Mouse (Mus musculus): ENCODE measurements around the gene Pitpnm1. TPM values are rescaled to one million over a fixed set of nuclear protein-coding genes. Genes with fewer than 3 reads are reported as not detected.
"Not testable (repeated sequence)": the region's sequence is repeated elsewhere in the genome, so short reads cannot be mapped to it uniquely, and the experiment has no call there.

Gene Pitpnm1
- polyA plus RNA-seq, 1 experiment from 2014 or later = 10.9 TPM

- not testable (repeated sequence) for H3K9ac ChIP-seq; H3K4me3 ChIP-seq; ATAC-seq (ENCODE audit: insufficient number of reproducible peaks, insufficient read depth, low FRiP score, low TSS enrichment); H3K9me3 ChIP-seq; H3K27ac ChIP-seq; H3K4me2 ChIP-seq (replicated peaks); H3K27me3 ChIP-seq; H3K4me1 ChIP-seq
- H3K36me3 ChIP-seq = peaks cover 28% of the 10 kb centered on the region
- 72% methylated on average over 6 of the region's 6 CpGs for WGBS
These were observed 35.6 kb downstream of the Pitpnm1 start for GRCm38 (mm10) chr19:4135229-4135962.

- not testable (repeated sequence) for H3K9me3 ChIP-seq; H3K27ac ChIP-seq; H3K27me3 ChIP-seq; H3K9ac ChIP-seq; ATAC-seq (ENCODE audit: insufficient number of reproducible peaks, insufficient read depth, low FRiP score, low TSS enrichment); H3K4me2 ChIP-seq (replicated peaks); H3K4me3 ChIP-seq; H3K4me1 ChIP-seq
- H3K36me3 ChIP-seq = peaks cover 23% of the 10 kb centered on the region
- 27% methylated on average over 8 of the region's 8 CpGs for WGBS
These were observed 36.2 kb downstream of the Pitpnm1 start for GRCm38 (mm10) chr19:4135963-4136345.

GRCm38 (mm10) chr19:4136463-4136862 is 36.7 kb downstream of the Pitpnm1 start:
- H3K27ac ChIP-seq = no peak overlapping the region
- ATAC-seq (ENCODE audit: insufficient number of reproducible peaks, insufficient read depth, low FRiP score, low TSS enrichment) = no peak
- no peak overlapping the region for H3K4me3 ChIP-seq
- H3K9ac ChIP-seq = no peak overlapping the region
- WGBS = 75% methylated on average over 5 of the region's 5 CpGs
- H3K4me1 ChIP-seq = no peaks in the 10 kb centered on the region
- H3K27me3 ChIP-seq = no peaks in the 10 kb centered on the region
- H3K9me3 ChIP-seq = no peaks in the 10 kb centered on the region
- H3K4me2 ChIP-seq (replicated peaks) = no peak overlapping the region
- peaks cover 18% of the 10 kb centered on the region for H3K36me3 ChIP-seq

GRCm38 (mm10) chr19:4137913-4138312 is 38.1 kb downstream of the Pitpnm1 start:
- ATAC-seq (ENCODE audit: insufficient number of reproducible peaks, insufficient read depth, low FRiP score, low TSS enrichment) = no peak
- 81% methylated on average over 5 of the region's 5 CpGs for WGBS
- H3K27me3 ChIP-seq = no peaks in the 10 kb centered on the region
- H3K4me2 ChIP-seq (replicated peaks) = no peak overlapping the region
- no peaks in the 10 kb centered on the region for H3K4me1 ChIP-seq
- no peaks in the 10 kb centered on the region for H3K9me3 ChIP-seq
- no peak overlapping the region for H3K9ac ChIP-seq
- no peak overlapping the region for H3K27ac ChIP-seq
- H3K36me3 ChIP-seq = peaks cover 5% of the 10 kb centered on the region; the same call in 1 of the 2 replicates
- H3K4me3 ChIP-seq = no peak overlapping the region

GRCm38 (mm10) chr19:4139446-4139845 is 39.6 kb downstream of the Pitpnm1 start, which contains the start of gene Gpr152:
Gene Gpr152 (plus strand): TSS chr19:4139787.
- Histone ChIP-seq H3K9me3 (no peaks in the 10 kb centered on the region), H3K4me3 (no peak within 1 kb of the TSS), H3K4me1 (no peaks in the 10 kb centered on the region), H3K27ac (no peak within 1 kb of the TSS), H3K27me3 (no peaks in the 10 kb centered on the region), H3K36me3 (no peaks in the 10 kb centered on the region), H3K9ac (no peak within 1 kb of the TSS), H3K4me2 (replicated peaks) (no peak within 1 kb of the TSS)
- no peak for ATAC-seq (ENCODE audit: insufficient number of reproducible peaks, insufficient read depth, low FRiP score, low TSS enrichment)
- WGBS = 73% methylated on average over 2 of the region's 2 CpGs

- no peak for ATAC-seq (ENCODE audit: insufficient number of reproducible peaks, insufficient read depth, low FRiP score, low TSS enrichment)
- no peak overlapping the region for H3K9ac ChIP-seq
- 75% methylated on average over 6 of the region's 6 CpGs for WGBS
- no peaks in the 10 kb centered on the region for H3K27me3 ChIP-seq
- no peak overlapping the region for H3K27ac ChIP-seq
- H3K4me2 ChIP-seq (replicated peaks) = no peak overlapping the region
- no peaks in the 10 kb centered on the region for H3K4me1 ChIP-seq
- no peak overlapping the region for H3K4me3 ChIP-seq
- no peaks in the 10 kb centered on the region for H3K36me3 ChIP-seq
- H3K9me3 ChIP-seq = no peaks in the 10 kb centered on the region
These were observed 40.3 kb downstream of the Pitpnm1 start for GRCm38 (mm10) chr19:4140147-4140546.

GRCm38 (mm10) chr19:4142416-4143173 is 42.8 kb downstream of the Pitpnm1 start:
- no peak for ATAC-seq (ENCODE audit: insufficient number of reproducible peaks, insufficient read depth, low FRiP score, low TSS enrichment)
- Histone ChIP-seq H3K4me1 (peaks cover under 1% of the 10 kb centered on the region; the same call in 1 of the 2 replicates), H3K9me3 (0 out of 2 replicates have a peak, but pooled peaks cover 4% of the 10 kb centered on the region), H3K4me2 (replicated peaks) (no peak overlapping the region), H3K36me3 (no peaks in the 10 kb centered on the region), H3K27me3 (no peaks in the 10 kb centered on the region), H3K27ac (no peak overlapping the region), H3K4me3 (no peak overlapping the region), H3K9ac (no peak overlapping the region)
- WGBS = 92% methylated on average over 18 of the region's 18 CpGs

- Histone ChIP-seq H3K4me1 (peaks cover 7% of the 10 kb centered on the region), H3K9me3 (0 out of 2 replicates have a peak, but pooled peaks cover 4% of the 10 kb centered on the region), H3K27me3 (no peaks in the 10 kb centered on the region), H3K9ac (no peak within 1 kb of the TSS), H3K36me3 (no peaks in the 10 kb centered on the region), H3K27ac (no peak within 1 kb of the TSS), H3K4me2 (replicated peaks) (no peak within 1 kb of the TSS), H3K4me3 (no peak within 1 kb of the TSS)
- 85% methylated on average over 7 of the region's 7 CpGs for WGBS
- ATAC-seq (ENCODE audit: insufficient number of reproducible peaks, insufficient read depth, low FRiP score, low TSS enrichment) = no peak
These were observed 44.0 kb downstream of the Pitpnm1 start, which contains the start of gene Cabp4 for GRCm38 (mm10) chr19:4143759-4144268. Gene Cabp4 (minus strand): TSS chr19:4144033.

GRCm38 (mm10) chr19:4144550-4145498 is 45.0 kb downstream of the Pitpnm1 start:
- no peak overlapping the region for H3K4me2 ChIP-seq (replicated peaks)
- peaks cover 17% of the 10 kb centered on the region for H3K4me1 ChIP-seq
- peaks cover 1% of the 10 kb centered on the region; the same call in 1 of the 2 replicates for H3K36me3 ChIP-seq
- ATAC-seq (ENCODE audit: insufficient number of reproducible peaks, insufficient read depth, low FRiP score, low TSS enrichment) = no peak
- no peak overlapping the region for H3K9ac ChIP-seq
- H3K27me3 ChIP-seq = no peaks in the 10 kb centered on the region
- 77% methylated on average over 16 of the region's 16 CpGs for WGBS
- 0 out of 2 replicates have a peak, but pooled peaks cover 4% of the 10 kb centered on the region for H3K9me3 ChIP-seq
- H3K4me3 ChIP-seq = no peak overlapping the region
- no peak overlapping the region for H3K27ac ChIP-seq

GRCm38 (mm10) chr19:4145936-4146335 is 46.1 kb downstream of the Pitpnm1 start:
- H3K4me1 ChIP-seq = peaks cover 17% of the 10 kb centered on the region
- no peak overlapping the region for H3K4me3 ChIP-seq
- H3K9me3 ChIP-seq = 0 out of 2 replicates have a peak, but pooled peaks cover 4% of the 10 kb centered on the region
- ATAC-seq (ENCODE audit: insufficient number of reproducible peaks, insufficient read depth, low FRiP score, low TSS enrichment) = no peak
- no peaks in the 10 kb centered on the region for H3K27me3 ChIP-seq
- WGBS = 88% methylated on average over 5 of the region's 5 CpGs
- no peak overlapping the region for H3K4me2 ChIP-seq (replicated peaks)
- H3K36me3 ChIP-seq = peaks cover 12% of the 10 kb centered on the region
- no peak overlapping the region for H3K27ac ChIP-seq
- H3K9ac ChIP-seq = no peak overlapping the region

Measured in embryonic facial prominence, embryonic 12.5 days (tissue).